Mouse (Mus musculus) spleen, adult 2 months (tissue): ENCODE measurements around the gene Pcbp2. TPM values are rescaled to one million over a fixed set of nuclear protein-coding genes. Genes with fewer than 3 reads are reported as not detected.

Experiments used
- DNase-seq, 2 experiments: peaks; one replicate each; pipeline versions ENCODE4 v3.0.0 to v3.0.0-alpha.2; 2012 to 2021; ENCODE audit warnings: low spot score in 2 of 2, low read depth in 1 of 2
- H3K27ac ChIP-seq: fragments of 200-500 bp; 2 replicates; pipeline ENCODE4 v1.5.1; 2012; ENCODE audit warnings: low read length, inconsistent platforms; ENCODE audit not compliant: insufficient read depth
- H3K27me3 ChIP-seq: fragments of 200-500 bp; 2 replicates; pipeline ENCODE4 v1.6.1; 2012; ENCODE audit warnings: mild to moderate bottlenecking, moderate library complexity, low read length, inconsistent platforms; ENCODE audit not compliant: control insufficient read depth, insufficient read depth
- H3K36me3 ChIP-seq: fragments of 200-500 bp; 2 replicates; pipeline ENCODE4 v1.6.1; 2012; ENCODE audit warnings: mild to moderate bottlenecking, low read length, inconsistent platforms; ENCODE audit not compliant: control insufficient read depth, insufficient read depth
- H3K4me1 ChIP-seq: fragments of 200-500 bp; 2 replicates; pipeline ENCODE4 v1.6.1; 2011; ENCODE audit warnings: inconsistent platforms; ENCODE audit not compliant: control insufficient read depth, insufficient read depth, insufficient read length
- H3K4me3 ChIP-seq: fragments of 200-500 bp; 2 replicates; pipeline ENCODE4 v1.5.1; 2011; ENCODE audit warnings: mild to moderate bottlenecking, inconsistent platforms; ENCODE audit not compliant: insufficient read depth, insufficient read length; ENCODE audit errors: extremely low read depth
- CTCF ChIP-seq: fragments of 200-500 bp; IDR thresholded peaks from 2 replicates; pipeline ENCODE4 v1.5.1; 2011; ENCODE audit warnings: mild to moderate bottlenecking, inconsistent platforms; ENCODE audit not compliant: insufficient read depth, insufficient read length, insufficient replicate concordance; ENCODE audit errors: extremely low read depth
- POLR2A ChIP-seq: fragments of 200-500 bp; IDR thresholded peaks from 2 replicates; pipeline ENCODE4 v1.6.1; 2011; ENCODE audit warnings: low read depth, low read length, inconsistent platforms
- WGBS: fragments of 180-500 bp; shearing (Covaris S2); methylation state at CpG from one replicate; pipeline ENCODE4 v1.1.7; 2018; 5-methylcytosine and 5-hydroxymethylcytosine counted together
- polyA plus RNA-seq: library from polyadenylated mRNA; depleted of rRNA; stranded (reverse); fragments of >200 nt; gene quantifications from 2 replicates; pipeline ENCODE4 v1.2.3, GENCODE M21; 2012

Gene Pcbp2
- polyA plus RNA-seq, 1 experiment: 378 TPM

DNA sequence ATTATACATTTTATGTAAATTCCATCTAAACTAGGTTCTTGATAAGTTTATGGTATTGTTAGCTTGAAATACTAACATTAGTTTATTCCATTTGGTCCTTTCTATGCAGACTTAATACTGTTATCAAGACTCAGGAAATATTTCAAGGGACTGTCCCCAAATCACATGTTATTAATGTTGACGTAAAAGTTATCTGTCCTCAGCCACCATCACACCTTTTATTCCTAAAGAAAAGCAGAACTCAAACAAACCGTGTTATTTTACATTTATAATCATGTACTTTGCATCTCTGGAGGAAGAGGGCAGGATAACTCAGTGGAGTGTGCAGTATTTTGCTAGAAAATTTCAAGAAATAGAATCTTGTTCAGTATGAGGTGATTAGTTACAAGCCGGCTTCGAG lies 37.2 kb upstream of the Pcbp2 start:
- peaks cover 45% of the 10 kb centered on the region for H3K36me3 ChIP-seq
- H3K4me3 ChIP-seq: no peak overlapping the region
- DNase-seq: no peak
- no peak for TF ChIP-seq POLR2A
- no peak for TF ChIP-seq CTCF
- H3K4me1 ChIP-seq: no peaks in the 10 kb centered on the region
- 84% methylated on average over 4 of the region's 4 CpGs for WGBS
- H3K27ac ChIP-seq: no peak overlapping the region
- H3K27me3 ChIP-seq: no peaks in the 10 kb centered on the region

DNA sequence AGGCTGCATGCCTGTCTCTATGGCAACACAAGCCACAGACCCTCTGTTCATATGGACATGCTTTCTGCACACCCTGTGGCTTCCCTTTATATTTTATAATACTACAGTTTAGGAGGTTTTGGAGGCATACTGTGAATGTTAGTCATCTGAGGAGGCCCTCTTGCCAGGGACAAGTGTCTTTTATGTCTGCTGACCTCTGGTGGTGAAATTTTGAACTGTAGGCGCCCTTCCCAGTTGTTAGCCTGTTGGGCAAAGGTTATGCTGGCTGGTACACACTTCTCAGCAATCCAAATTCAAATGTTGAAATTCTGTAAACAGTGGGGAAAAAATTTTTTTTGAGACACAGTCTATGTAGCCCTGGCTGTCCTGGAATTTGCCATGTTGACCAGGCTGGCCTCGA lies 27.8 kb upstream of the Pcbp2 start:
- DNase-seq: peak; percentile 46 to 75
- TF ChIP-seq CTCF (peak; percentile 44; the same call in 1 of the 2 replicates), POLR2A (no peak)
- Histone ChIP-seq H3K27me3 (no peaks in the 10 kb centered on the region), H3K27ac (no peak overlapping the region), H3K4me3 (no peak overlapping the region), H3K36me3 (no peaks in the 10 kb centered on the region), H3K4me1 (no peaks in the 10 kb centered on the region)
- 51% methylated on average over 2 of the region's 2 CpGs for WGBS

DNA sequence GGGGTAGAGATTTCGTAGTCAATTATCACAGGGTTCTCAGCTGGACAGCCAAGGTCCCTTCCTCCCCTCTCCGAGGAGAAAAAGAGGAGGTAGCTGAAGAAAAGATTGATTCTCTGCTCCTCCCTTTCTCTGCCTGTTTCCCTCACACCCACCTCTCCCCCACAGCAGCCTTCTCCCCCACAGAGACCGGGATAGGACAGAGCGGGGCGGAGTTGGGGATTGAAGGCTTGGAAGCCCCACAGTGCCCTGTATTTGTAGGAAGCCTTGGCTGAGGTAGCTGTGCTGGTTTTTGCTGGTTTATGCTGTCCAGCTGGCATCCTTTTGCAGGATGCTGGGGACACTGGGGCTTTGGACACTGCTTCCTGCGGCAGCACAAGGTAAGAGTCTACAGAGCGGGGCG lies 25.2 kb upstream of the Pcbp2 start, which contains the start of gene Amhr2:
Gene Amhr2, plus strand, starts transcription at position 222 of the 400 bp plus-strand sequence.
- 90% methylated on average over 8 of the region's 8 CpGs for WGBS
- no peaks in the 10 kb centered on the region for H3K4me1 ChIP-seq
- no peaks in the 10 kb centered on the region for H3K27me3 ChIP-seq
- no peak for DNase-seq
- H3K4me3 ChIP-seq: no peak within 1 kb of the TSS
- no peaks in the 10 kb centered on the region for H3K36me3 ChIP-seq
- no peak within 1 kb of the TSS for H3K27ac ChIP-seq
- TF ChIP-seq CTCF: no peak
- TF ChIP-seq POLR2A: no peak

DNA sequence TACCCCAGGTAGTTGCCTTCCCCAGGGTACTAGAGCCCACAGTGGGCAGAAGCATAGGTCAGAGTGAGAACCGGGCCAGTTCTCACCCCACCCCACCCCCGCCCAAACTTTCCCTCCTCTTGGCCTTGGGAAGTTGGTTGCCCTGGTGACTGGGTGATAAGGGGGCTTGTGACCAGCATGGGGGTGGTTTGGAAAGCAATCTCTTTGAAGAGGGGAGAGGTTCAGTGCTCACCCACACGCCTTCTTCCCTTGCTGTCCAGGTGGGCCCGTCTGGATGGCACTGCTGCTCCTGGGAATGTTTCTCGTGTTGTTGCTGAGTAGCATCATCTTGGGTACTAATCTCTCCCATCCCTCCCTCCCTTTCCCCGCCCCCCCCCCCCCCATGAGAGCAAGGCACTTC lies 23.9 kb upstream of the Pcbp2 start:
- 78% methylated on average over 5 of the region's 6 CpGs for WGBS
- TF ChIP-seq CTCF (no peak), POLR2A (no peak)

DNA sequence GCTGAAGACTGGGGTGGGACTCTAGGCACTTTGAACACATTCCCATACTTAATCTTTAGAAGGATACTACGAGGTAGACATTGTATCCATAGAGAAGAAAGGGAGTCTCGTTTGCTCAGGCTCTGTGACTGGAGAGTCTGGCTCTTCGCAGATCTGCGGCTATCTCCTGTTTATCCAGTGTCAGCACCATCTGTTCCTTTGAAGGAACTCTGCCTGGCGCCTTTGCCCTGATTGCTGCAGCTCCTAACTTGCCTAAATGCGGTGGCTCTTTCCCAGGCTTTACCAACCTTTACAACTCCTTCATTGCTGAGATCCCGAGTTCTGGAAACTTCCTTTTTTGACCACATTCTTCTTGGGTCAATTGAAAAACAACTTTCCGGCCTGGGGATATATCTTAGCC lies 21.0 kb upstream of the Pcbp2 start:
- Histone ChIP-seq H3K27me3 (no peaks in the 10 kb centered on the region), H3K4me3 (no peak overlapping the region), H3K36me3 (no peaks in the 10 kb centered on the region), H3K27ac (no peak overlapping the region), H3K4me1 (no peaks in the 10 kb centered on the region)
- WGBS: 83% methylated on average over 8 of the region's 8 CpGs
- no peak for DNase-seq
- TF ChIP-seq POLR2A (no peak), CTCF (no peak)

More for the DNA sequence above, 23.9 kb upstream of the Pcbp2 start:
- no peaks in the 10 kb centered on the region for H3K27me3 ChIP-seq
- no peaks in the 10 kb centered on the region for H3K36me3 ChIP-seq
- no peak overlapping the region for H3K4me3 ChIP-seq
- DNase-seq: no peak
- H3K4me1 ChIP-seq: no peaks in the 10 kb centered on the region
- no peak overlapping the region for H3K27ac ChIP-seq

DNA sequence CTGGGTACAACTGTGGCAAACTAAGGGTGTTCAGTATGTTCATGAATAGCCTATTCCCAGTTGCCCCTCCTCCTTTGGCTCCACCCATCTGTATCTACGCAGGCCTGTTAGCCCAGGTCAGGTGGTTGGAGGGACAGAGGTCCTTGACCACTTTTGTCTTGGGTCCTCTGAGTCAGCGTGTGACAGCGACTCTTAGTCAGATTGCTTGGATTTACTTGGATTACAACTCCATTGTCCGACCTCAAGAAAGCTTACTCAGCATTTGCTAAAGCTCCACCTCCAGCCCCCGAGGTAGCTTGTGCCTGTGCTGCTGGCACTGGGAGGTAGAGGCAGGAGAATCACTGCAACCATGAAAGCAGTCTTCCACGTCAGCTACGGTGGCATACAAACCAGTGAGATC lies 19.4 kb upstream of the Pcbp2 start:
- Histone ChIP-seq H3K36me3 (no peaks in the 10 kb centered on the region), H3K27ac (no peak overlapping the region), H3K4me3 (no peak overlapping the region), H3K27me3 (no peaks in the 10 kb centered on the region), H3K4me1 (no peaks in the 10 kb centered on the region)
- no peak for TF ChIP-seq CTCF
- TF ChIP-seq POLR2A: no peak
- no peak for DNase-seq
- 63% methylated on average over 7 of the region's 7 CpGs for WGBS

DNA sequence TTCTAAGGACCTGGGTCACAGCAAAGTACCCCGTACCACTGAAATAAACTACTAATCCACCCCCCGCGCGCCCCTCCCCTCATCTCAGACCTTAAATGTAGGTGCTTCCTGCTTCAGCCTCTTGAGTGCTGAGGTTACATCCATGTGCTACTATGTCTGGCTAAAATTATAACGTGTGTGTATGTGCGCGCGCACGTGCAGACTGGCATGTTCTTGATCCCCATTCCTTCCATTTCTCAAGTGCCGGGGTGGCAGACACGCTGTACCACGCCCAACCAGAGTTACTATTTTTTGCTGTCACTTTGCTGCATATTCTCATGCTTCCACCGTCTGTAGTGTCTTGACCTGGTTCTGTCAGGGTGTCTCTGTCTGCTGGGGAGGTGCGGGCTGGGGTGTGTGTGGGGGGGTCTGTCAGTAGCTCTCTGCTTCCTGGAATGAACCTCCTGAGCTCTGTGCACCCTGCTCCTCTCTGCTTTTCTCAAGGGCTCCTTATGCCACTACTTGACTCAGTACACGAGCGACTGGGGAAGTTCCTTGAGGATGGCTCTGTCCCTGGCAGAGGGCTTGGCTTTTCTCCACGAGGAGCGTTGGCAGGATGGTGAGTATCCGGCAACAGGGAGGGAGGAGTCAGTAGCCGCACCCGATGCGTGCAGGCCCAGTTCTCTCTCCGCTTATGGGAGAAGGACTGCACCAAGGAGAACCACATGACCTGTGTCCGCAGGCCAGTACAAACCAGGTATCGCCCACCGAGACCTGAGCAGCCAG lies 18.5 kb upstream of the Pcbp2 start:
- Histone ChIP-seq H3K27ac (no peak overlapping the region), H3K4me3 (no peak overlapping the region), H3K27me3 (no peaks in the 10 kb centered on the region), H3K4me1 (no peaks in the 10 kb centered on the region), H3K36me3 (no peaks in the 10 kb centered on the region)
- no peak for TF ChIP-seq CTCF
- no peak for TF ChIP-seq POLR2A
- WGBS: 89% methylated on average over 26 of the region's 26 CpGs
- DNase-seq: no peak
